In the genomic region with DNA sequence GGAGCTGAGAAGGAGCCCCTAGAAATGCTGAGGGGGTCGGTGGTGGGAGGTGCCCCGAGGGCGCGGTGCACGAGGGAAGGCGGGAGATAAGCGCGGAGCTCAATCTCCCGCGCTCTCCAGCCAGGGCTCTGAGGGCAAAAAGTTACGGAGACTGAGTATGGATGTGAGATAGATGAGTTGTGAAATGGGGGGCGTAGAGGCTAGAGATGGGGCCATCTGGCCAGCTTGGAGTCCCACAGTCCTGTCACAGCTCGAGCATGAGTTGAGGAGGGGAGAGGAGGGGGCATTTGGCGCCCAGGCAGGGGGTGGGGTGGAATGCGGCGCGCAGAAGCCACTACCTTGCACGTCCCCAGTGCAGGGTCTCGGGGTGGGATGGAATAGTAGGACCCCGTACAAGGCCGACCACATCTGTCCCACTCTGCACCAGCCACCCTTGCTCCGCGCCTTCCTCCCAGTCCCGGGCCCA, we compare ENCODE assay signal across 9 mouse cellular contexts. TPM values are rescaled to one million over a fixed set of nuclear protein-coding genes. Genes with fewer than 3 reads are reported as not detected.
DNase-seq lines count a peak whose midpoint lies in the region; ATAC-seq and TF ChIP-seq lines count a peak whose summit lies in the region.
"Had no signal": no experiment of that assay in that cellular context is flagged by ENCODE, and none has a peak within 500 bp of the region (broad histone marks: within the 10 kb centered on the region; RNA-seq: fewer than 3 reads in every experiment).

No protein-coding gene starts in this region.

- peak; percentile 17 to 19 for DNase-seq in frontal cortex, postnatal 10 days (ENCODE audit: low spot score in 2 of 2)
- no peak for DNase-seq in frontal cortex, postnatal 25 days (ENCODE audit: low spot score in 2 of 2)
- DNase-seq in testis, postnatal 14 days (ENCODE audit: low spot score), result no peak
- peak; percentile 44 for DNase-seq in hindbrain, embryonic 11.5 days (ENCODE audit: low spot score)
- peak; percentile 42 for DNase-seq in thymus, adult 2 months
- no peak for DNase-seq in adrenal gland, postnatal 14 days

- H3K27ac ChIP-seq in testis, adult 2 months (ENCODE audit: control insufficient read depth, insufficient read depth, low read depth, low read length), result peak overlapping the region; percentile 60
- H3K27ac ChIP-seq in hindbrain, embryonic 11.5 days (ENCODE audit: low read depth, low read length), result peak overlapping the region; percentile 75
- H3K27ac ChIP-seq in thymus, adult 2 months (ENCODE audit: control insufficient read depth, insufficient read depth, low read length), result peak overlapping the region; percentile 37; the same call in 1 of the 2 replicates

- no peaks in the 10 kb centered on the region for H3K27me3 ChIP-seq in testis, adult 2 months (ENCODE audit: control insufficient read depth, insufficient read depth, low read length)
- no peaks in the 10 kb centered on the region for H3K27me3 ChIP-seq in hindbrain, embryonic 11.5 days (ENCODE audit: control insufficient read depth, insufficient read depth, low read length)
- H3K27me3 ChIP-seq in thymus, adult 2 months (ENCODE audit: control insufficient read depth, insufficient read depth, low read length), result no peaks in the 10 kb centered on the region
- H3K27me3 ChIP-seq: Patski had no signal

- H3K4me1 ChIP-seq in testis, adult 2 months (ENCODE audit: control insufficient read depth, insufficient read depth, low read length), result peaks cover 7% of the 10 kb centered on the region
- no peaks in the 10 kb centered on the region; the same call in 1 of the 2 replicates for H3K4me1 ChIP-seq in hindbrain, embryonic 11.5 days (replicated peaks; ENCODE audit: control insufficient read depth, insufficient read depth, low read length)
- peaks cover 16% of the 10 kb centered on the region for H3K4me1 ChIP-seq in thymus, adult 2 months (replicated peaks; ENCODE audit: control insufficient read depth, insufficient read depth, low read length)

- peak overlapping the region; percentile 72 for H3K9ac ChIP-seq in hindbrain, embryonic 11.5 days (ENCODE audit: low read depth, low read length)

- no peak for TF ChIP-seq POLR2A in testis, adult 2 months (IDR thresholded peaks at IDR 0.05; ENCODE audit: control insufficient read depth, low read depth, low read length)
- TF ChIP-seq POLR2A in thymus, adult 2 months (IDR thresholded peaks at IDR 0.05; ENCODE audit: control insufficient read depth, extremely low read depth, insufficient read depth, low read length, poor library complexity), result no peak

- H3K4me3 ChIP-seq in testis, adult 2 months (ENCODE audit: control insufficient read depth, low read depth, low read length), result peak overlapping the region; percentile 86
- H3K4me3 ChIP-seq in hindbrain, embryonic 11.5 days (ENCODE audit: low read depth, low read length), result peak overlapping the region; percentile 65
- H3K4me3 ChIP-seq in thymus, adult 2 months (ENCODE audit: control insufficient read depth, insufficient read depth, low read length), result peak overlapping the region; percentile 57

- ATAC-seq in hindbrain, embryonic 11.5 days (ENCODE audit: low FRiP score), result peak; percentile 48
- ATAC-seq in megakaryocyte progenitor cell, adult 5-6 weeks (replicated peaks; ENCODE audit: poor library complexity), result peak; percentile 10

- H3K4me2 ChIP-seq in hindbrain, embryonic 11.5 days (replicated peaks; ENCODE audit: low read depth, low read length), result peak overlapping the region; percentile 85

- no peaks in the 10 kb centered on the region for H3K36me3 ChIP-seq in testis, adult 2 months (ENCODE audit: control insufficient read depth, insufficient read depth, low read length)
- 0 out of 2 replicates have a peak, but pooled peaks cover 4% of the 10 kb centered on the region for H3K36me3 ChIP-seq in hindbrain, embryonic 11.5 days (ENCODE audit: control insufficient read depth, insufficient read depth, low read length)
- peaks cover 24% of the 10 kb centered on the region for H3K36me3 ChIP-seq in thymus, adult 2 months (ENCODE audit: control insufficient read depth, insufficient read depth, low read length)

- under 1% methylated on average over 19 of the region's 24 CpGs for WGBS in hindbrain, embryonic 11.5 days
- 0% methylated on average over 24 of the region's 24 CpGs for WGBS in thymus, adult 2 months

- TF ChIP-seq CTCF in testis, adult 2 months (IDR thresholded peaks at IDR 0.05; ENCODE audit: control insufficient read depth, insufficient read depth, insufficient replicate concordance, low read depth, low read length), result no peak
- no peak for TF ChIP-seq CTCF in thymus, adult 2 months (IDR thresholded peaks at IDR 0.05; ENCODE audit: borderline replicate concordance, control insufficient read depth, extremely low read depth, insufficient read depth, low read length, poor library complexity)

- no peaks in the 10 kb centered on the region for H3K9me3 ChIP-seq in hindbrain, embryonic 11.5 days (ENCODE audit: control insufficient read depth, low read length)

RNA-seq across cellular contexts. Expression of a gene that starts 0.7 kb away (rescaled TPM):
- polyA plus RNA-seq in testis, adult 2 months (2012; rRNA removed), result 0.53 and 1.1 TPM in 2 replicates
- polyA plus RNA-seq in hindbrain, embryonic 11.5 days (2014; fragmentation: Nextera tagmentation; extraction: Ambion mirVana), result 70.6 and 70.8 TPM in 2 replicates
- total RNA-seq in megakaryocyte progenitor cell, adult 5-6 weeks (2015), result 49.3 and 49.5 TPM in 2 replicates
- total RNA-seq in megakaryocyte progenitor cell, adult 5-6 weeks (2017), result 38.9 and 53.2 TPM in 2 replicates
- 17.6 and 23.8 TPM in 2 replicates for polyA plus RNA-seq in thymus, adult 2 months (2012; rRNA removed)
- 6.3 and 8.6 TPM in 2 replicates for total RNA-seq in adrenal gland, postnatal 14 days (2021)

RNA-seq across cellular contexts. Expression of a gene that starts 19.0 kb away (rescaled TPM):
- polyA plus RNA-seq in testis, adult 2 months (2012; rRNA removed), result 0.71 and 1.1 TPM in 2 replicates
- 15.7 and 16.9 TPM in 2 replicates for polyA plus RNA-seq in hindbrain, embryonic 11.5 days (2014; fragmentation: Nextera tagmentation; extraction: Ambion mirVana)
- total RNA-seq in megakaryocyte progenitor cell, adult 5-6 weeks (2015), result 14.2 and 23.5 TPM in 2 replicates
- total RNA-seq in megakaryocyte progenitor cell, adult 5-6 weeks (2017), result 19.7 and 35.2 TPM in 2 replicates
- 5.3 and 7.1 TPM in 2 replicates for polyA plus RNA-seq in thymus, adult 2 months (2012; rRNA removed)
- total RNA-seq in adrenal gland, postnatal 14 days (2021), result 11.9 and 13.5 TPM in 2 replicates

Comparison
In these comparisons a context has a peak if more than half of its experiments do, and no peak if none do; other contexts are left out.
1. DNase-seq: peak in frontal cortex, postnatal 10 days (2 of 2), hindbrain, embryonic 11.5 days (single experiment) and thymus, adult 2 months (single experiment); none in frontal cortex, postnatal 25 days (0 of 2), testis, postnatal 14 days (single experiment) and adrenal gland, postnatal 14 days (single experiment).
2. Peak in every context shown above with its lines, with median percentiles within 50 percentile points of each other: H3K27ac ChIP-seq and H3K4me3 ChIP-seq.